Mouse (Mus musculus): ENCODE measurements around the gene Siah1a. TPM values are rescaled to one million over a fixed set of nuclear protein-coding genes. Genes with fewer than 3 reads are reported as not detected.
A peak's percentile ranks its signal among the peaks of the same experiment; 100 is the strongest.

Siah1a gene
- polyA plus RNA-seq (2012; rRNA removed): 36.5 and 42.3 TPM in 2 replicates
- polyA plus RNA-seq (2014; fragmentation: Nextera tagmentation; extraction: Ambion mirVana): 46.1 and 51.9 TPM in 2 replicates

- H3K9ac ChIP-seq (ENCODE audit: low read depth, low read length, severe bottlenecking): peak within 1 kb of the TSS; percentile 100
- peak; percentile 70 for DNase-seq (ENCODE audit: low spot score)
- peak within 1 kb of the TSS; percentile 89 for H3K4me3 ChIP-seq (replicated peaks; ENCODE audit: low read length)
- H3K27me3 ChIP-seq (ENCODE audit: control insufficient read depth, insufficient read depth, low read length): no peaks in the 10 kb centered on the region
- peaks cover 25% of the 10 kb centered on the region for H3K4me1 ChIP-seq (ENCODE audit: control insufficient read depth, insufficient read depth, low read length)
- peak; percentile 81 for ATAC-seq (ENCODE audit: low FRiP score, low read depth)
- H3K9me3 ChIP-seq (ENCODE audit: control insufficient read depth, low read length): no peaks in the 10 kb centered on the region
- peak; percentile 86; the same call in 1 of the 2 replicates for TF ChIP-seq POLR2A (IDR thresholded peaks at IDR 0.05; ENCODE audit: borderline replicate concordance, extremely low read depth, insufficient read depth, insufficient read length)
- H3K4me2 ChIP-seq (replicated peaks; ENCODE audit: low read depth, low read length, severe bottlenecking): peak within 1 kb of the TSS; percentile 85
- under 1% methylated on average over 44 of the region's 88 CpGs for WGBS
- H3K27ac ChIP-seq (replicated peaks; ENCODE audit: low read depth, low read length): peak within 1 kb of the TSS; percentile 97
- H3K36me3 ChIP-seq (ENCODE audit: control insufficient read depth, insufficient read depth, low read length): no peaks in the 10 kb centered on the region
Observed at GRCm38 (mm10) chr8:86745221-86745934, at the start of gene Siah1a, which contains the start of gene Gm10638. Siah1a (minus strand) TSS chr8:86745934. Gm10638 (plus strand) TSS chr8:86745699.

GRCm38 (mm10) chr8:86794716-86795115 lies 49.0 kb upstream of the Siah1a start:
- no peak for TF ChIP-seq POLR2A (IDR thresholded peaks at IDR 0.05; ENCODE audit: borderline replicate concordance, extremely low read depth, insufficient read depth, insufficient read length)
- ATAC-seq (ENCODE audit: low FRiP score, low read depth) (no peak), DNase-seq (ENCODE audit: low spot score) (no peak)
- H3K36me3 ChIP-seq (ENCODE audit: control insufficient read depth, insufficient read depth, low read length): no peaks in the 10 kb centered on the region
- no peaks in the 10 kb centered on the region for H3K9me3 ChIP-seq (ENCODE audit: control insufficient read depth, low read length)
- no peak overlapping the region for H3K4me3 ChIP-seq (replicated peaks; ENCODE audit: low read length)
- no peaks in the 10 kb centered on the region for H3K4me1 ChIP-seq (ENCODE audit: control insufficient read depth, insufficient read depth, low read length)
- no peak overlapping the region for H3K27ac ChIP-seq (replicated peaks; ENCODE audit: low read depth, low read length)
- H3K9ac ChIP-seq (ENCODE audit: low read depth, low read length, severe bottlenecking): no peak overlapping the region
- WGBS: 45% methylated on average over 6 of the region's 6 CpGs
- no peak overlapping the region for H3K4me2 ChIP-seq (replicated peaks; ENCODE audit: low read depth, low read length, severe bottlenecking)
- no peaks in the 10 kb centered on the region for H3K27me3 ChIP-seq (ENCODE audit: control insufficient read depth, insufficient read depth, low read length)

- no peak for TF ChIP-seq POLR2A (IDR thresholded peaks at IDR 0.05; ENCODE audit: borderline replicate concordance, extremely low read depth, insufficient read depth, insufficient read length)
- Histone ChIP-seq H3K4me3 (replicated peaks; ENCODE audit: low read length) (no peak overlapping the region), H3K4me1 (ENCODE audit: control insufficient read depth, insufficient read depth, low read length) (peaks cover 10% of the 10 kb centered on the region), H3K4me2 (replicated peaks; ENCODE audit: low read depth, low read length, severe bottlenecking) (no peak overlapping the region), H3K9ac (ENCODE audit: low read depth, low read length, severe bottlenecking) (no peak overlapping the region), H3K27me3 (ENCODE audit: control insufficient read depth, insufficient read depth, low read length) (no peaks in the 10 kb centered on the region), H3K36me3 (ENCODE audit: control insufficient read depth, insufficient read depth, low read length) (no peaks in the 10 kb centered on the region), H3K9me3 (ENCODE audit: control insufficient read depth, low read length) (no peaks in the 10 kb centered on the region), H3K27ac (replicated peaks; ENCODE audit: low read depth, low read length) (no peak overlapping the region)
- ATAC-seq (ENCODE audit: low FRiP score, low read depth) (no peak), DNase-seq (ENCODE audit: low spot score) (no peak)
- 84% methylated on average over 6 of the region's 6 CpGs for WGBS
Observed at GRCm38 (mm10) chr8:86791542-86791941, 45.8 kb upstream of the Siah1a start.

GRCm38 (mm10) chr8:86789576-86789975 lies 43.8 kb upstream of the Siah1a start:
- Histone ChIP-seq H3K9ac (ENCODE audit: low read depth, low read length, severe bottlenecking) (no peak overlapping the region), H3K4me2 (replicated peaks; ENCODE audit: low read depth, low read length, severe bottlenecking) (no peak overlapping the region), H3K36me3 (ENCODE audit: control insufficient read depth, insufficient read depth, low read length) (no peaks in the 10 kb centered on the region), H3K4me1 (ENCODE audit: control insufficient read depth, insufficient read depth, low read length) (peaks cover 10% of the 10 kb centered on the region), H3K9me3 (ENCODE audit: control insufficient read depth, low read length) (no peaks in the 10 kb centered on the region), H3K27ac (replicated peaks; ENCODE audit: low read depth, low read length) (no peak overlapping the region), H3K4me3 (replicated peaks; ENCODE audit: low read length) (no peak overlapping the region), H3K27me3 (ENCODE audit: control insufficient read depth, insufficient read depth, low read length) (no peaks in the 10 kb centered on the region)
- WGBS: 53% methylated on average over 1 of the region's 1 CpGs
- no peak for TF ChIP-seq POLR2A (IDR thresholded peaks at IDR 0.05; ENCODE audit: borderline replicate concordance, extremely low read depth, insufficient read depth, insufficient read length)
- ATAC-seq (ENCODE audit: low FRiP score, low read depth) (no peak), DNase-seq (ENCODE audit: low spot score) (no peak)

- no peak for ATAC-seq (ENCODE audit: low FRiP score, low read depth)
- TF ChIP-seq POLR2A (IDR thresholded peaks at IDR 0.05; ENCODE audit: borderline replicate concordance, extremely low read depth, insufficient read depth, insufficient read length): no peak
- WGBS: 61% methylated on average over 12 of the region's 12 CpGs
Observed at GRCm38 (mm10) chr8:86787891-86788420, 42.2 kb upstream of the Siah1a start.

More at GRCm38 (mm10) chr8:86787891-86788420, 42.2 kb upstream of the Siah1a start:
- no peaks in the 10 kb centered on the region for H3K9me3 ChIP-seq (ENCODE audit: control insufficient read depth, low read length)
- no peak overlapping the region for H3K4me3 ChIP-seq (replicated peaks; ENCODE audit: low read length)
- no peaks in the 10 kb centered on the region for H3K27me3 ChIP-seq (ENCODE audit: control insufficient read depth, insufficient read depth, low read length)
- H3K4me2 ChIP-seq (replicated peaks; ENCODE audit: low read depth, low read length, severe bottlenecking): no peak overlapping the region
- H3K9ac ChIP-seq (ENCODE audit: low read depth, low read length, severe bottlenecking): no peak overlapping the region
- peaks cover 10% of the 10 kb centered on the region for H3K4me1 ChIP-seq (ENCODE audit: control insufficient read depth, insufficient read depth, low read length)
- no peaks in the 10 kb centered on the region for H3K36me3 ChIP-seq (ENCODE audit: control insufficient read depth, insufficient read depth, low read length)
- no peak overlapping the region; the same call in 1 of the 2 replicates for H3K27ac ChIP-seq (replicated peaks; ENCODE audit: low read depth, low read length)
- no peak for DNase-seq (ENCODE audit: low spot score)
